10 mouse cellular contexts compared by ENCODE assay signal in genomic region chr14:54636954-54637353, GRCm38 (mm10). TPM values are rescaled to one million over a fixed set of nuclear protein-coding genes. Genes with fewer than 3 reads are reported as not detected.
A peak's percentile ranks its signal among the peaks of the same experiment; 100 is the strongest.
DNase-seq lines count a peak whose midpoint lies in the region; ATAC-seq and TF ChIP-seq lines count a peak whose summit lies in the region.
"Had no signal": no experiment of that assay in that cellular context is flagged by ENCODE, and none has a peak within 500 bp of the region (broad histone marks: within the 10 kb centered on the region; RNA-seq: fewer than 3 reads in every experiment).

No protein-coding gene starts in this region.

- H3K27me3 ChIP-seq in forebrain, embryonic 10.5 days (ENCODE audit: poor library complexity, severe bottlenecking): no peaks in the 10 kb centered on the region
- no peaks in the 10 kb centered on the region for H3K27me3 ChIP-seq in forebrain, embryonic 13.5 days
- no peaks in the 10 kb centered on the region for H3K27me3 ChIP-seq in stomach, postnatal 0 days (ENCODE audit: control insufficient read depth, insufficient read depth, low read length)
- H3K27me3 ChIP-seq: midbrain, embryonic 12.5 days had no signal

- peak; percentile 65 for DNase-seq in forebrain, embryonic 10.5 days (ENCODE audit: extremely low spot score, low spot score)
- peak in 1 of 2 experiments; percentile 58 for DNase-seq in left cerebral cortex, adult 2 months (ENCODE audit: extremely low spot score in 1 of 2, low spot score in 2 of 2)
- DNase-seq in left cerebral cortex, adult 9 months (ENCODE audit: low spot score in 2 of 2): no peak
- peak; percentile 75 for DNase-seq in R1 (ENCODE audit: low read depth, low spot score)
- peak; percentile 71 to 72 for DNase-seq in kidney, postnatal 4 days
- DNase-seq in stomach, postnatal 0 days (ENCODE audit: low spot score): peak; percentile 57
- DNase-seq in left cerebral cortex, postnatal 14 days (ENCODE audit: low spot score in 2 of 2): no peak

- TF ChIP-seq EP300 in stomach, postnatal 0 days (optimal IDR thresholded peaks at IDR 0.05): no peak

- H3K9me3 ChIP-seq in forebrain, embryonic 10.5 days: no peaks in the 10 kb centered on the region
- no peaks in the 10 kb centered on the region for H3K9me3 ChIP-seq in forebrain, embryonic 13.5 days (replicated peaks)
- no peaks in the 10 kb centered on the region for H3K9me3 ChIP-seq in stomach, postnatal 0 days (ENCODE audit: control insufficient read depth, low read length)
- H3K9me3 ChIP-seq: midbrain, embryonic 12.5 days had no signal

- peak; percentile 93 for TF ChIP-seq CTCF in left cerebral cortex, adult 2 months (IDR thresholded peaks at IDR 0.05)
- TF ChIP-seq CTCF in stomach, postnatal 0 days (IDR thresholded peaks at IDR 0.05; ENCODE audit: low read depth): peak; percentile 90

- H3K27ac ChIP-seq in forebrain, embryonic 10.5 days: no peak overlapping the region
- no peak overlapping the region for H3K27ac ChIP-seq in forebrain, embryonic 13.5 days
- H3K27ac ChIP-seq in left cerebral cortex, adult 2 months: no peak overlapping the region
- no peak overlapping the region for H3K27ac ChIP-seq in stomach, postnatal 0 days (replicated peaks)
- H3K27ac ChIP-seq: midbrain, embryonic 12.5 days had no signal

- WGBS in forebrain, embryonic 10.5 days: 54% methylated on average over 8 of the region's 8 CpGs
- WGBS in forebrain, embryonic 13.5 days: 51% methylated on average over 8 of the region's 8 CpGs
- 52% methylated on average over 8 of the region's 8 CpGs for WGBS in stomach, postnatal 0 days

- no peak overlapping the region for H3K4me3 ChIP-seq in forebrain, embryonic 10.5 days
- H3K4me3 ChIP-seq in forebrain, embryonic 13.5 days: no peak overlapping the region
- no peak overlapping the region for H3K4me3 ChIP-seq in left cerebral cortex, adult 2 months
- no peak overlapping the region for H3K4me3 ChIP-seq in stomach, postnatal 0 days (ENCODE audit: low read depth, low read length)
- H3K4me3 ChIP-seq: midbrain, embryonic 12.5 days had no signal

- intact Hi-C loops in left cerebral cortex, adult 2 months (cut with DNase I): loop anchor here (5.0 kb wide), 1 partner anchor 110 kb away; no protein-coding TSS in a partner anchor
- intact Hi-C loops in left cerebral cortex, postnatal 14 days (cut with DNase I): loop anchor here (5.0 kb wide), 1 partner anchor 575 kb away; no protein-coding TSS in a partner anchor

- H3K4me2 ChIP-seq in forebrain, embryonic 13.5 days: no peak overlapping the region
- no peak overlapping the region for H3K4me2 ChIP-seq in stomach, postnatal 0 days (replicated peaks; ENCODE audit: low read depth)
- H3K4me2 ChIP-seq: midbrain, embryonic 12.5 days had no signal

- ATAC-seq in forebrain, embryonic 13.5 days: no peak
- no peak for ATAC-seq in stomach, postnatal 0 days (ENCODE audit: low FRiP score, low TSS enrichment)

- H3K36me3 ChIP-seq in forebrain, embryonic 10.5 days (replicated peaks): peaks cover 74% of the 10 kb centered on the region
- H3K36me3 ChIP-seq in forebrain, embryonic 13.5 days (ENCODE audit: poor library complexity, severe bottlenecking): peaks cover 62% of the 10 kb centered on the region
- H3K36me3 ChIP-seq in stomach, postnatal 0 days (ENCODE audit: control insufficient read depth, insufficient read depth, low read length): peaks cover 8% of the 10 kb centered on the region; the same call in 1 of the 2 replicates

- H3K9ac ChIP-seq in forebrain, embryonic 13.5 days: no peak overlapping the region
- H3K9ac ChIP-seq in stomach, postnatal 0 days (ENCODE audit: low read length): no peak overlapping the region
- H3K9ac ChIP-seq: midbrain, embryonic 12.5 days had no signal

- peaks cover 29% of the 10 kb centered on the region for H3K4me1 ChIP-seq in forebrain, embryonic 10.5 days
- peaks cover 27% of the 10 kb centered on the region for H3K4me1 ChIP-seq in forebrain, embryonic 13.5 days
- H3K4me1 ChIP-seq in stomach, postnatal 0 days (replicated peaks; ENCODE audit: control insufficient read depth, insufficient read depth): no peaks in the 10 kb centered on the region

RNA-seq across cellular contexts. Expression of gene Gm17606, which starts 3.8 kb away (rescaled TPM):
- polyA plus RNA-seq in forebrain, embryonic 10.5 days (2016; fragmentation: Nextera tagmentation; extraction: Ambion mirVana): not detected in 2 replicates
- polyA plus RNA-seq in forebrain, embryonic 13.5 days (2015; fragmentation: Nextera tagmentation; extraction: Ambion mirVana): not detected in 2 replicates
- not detected for total RNA-seq in left cerebral cortex, adult 2 months (2021)
- not detected in 2 replicates for polyA plus RNA-seq in stomach, postnatal 0 days (2015; fragmentation: Nextera tagmentation; extraction: Ambion mirVana)
- not detected for total RNA-seq in left cerebral cortex, postnatal 14 days (2021)
- total RNA-seq: heart, postnatal 10 days had no signal
- polyA plus RNA-seq: midbrain, embryonic 12.5 days had no signal

RNA-seq across cellular contexts. Expression of gene Cdh24, which starts 4.2 kb away (rescaled TPM):
- polyA plus RNA-seq in forebrain, embryonic 10.5 days (2016; fragmentation: Nextera tagmentation; extraction: Ambion mirVana): 4.7 and 5.4 TPM in 2 replicates
- polyA plus RNA-seq in forebrain, embryonic 13.5 days (2015; fragmentation: Nextera tagmentation; extraction: Ambion mirVana): 7.1 and 8.0 TPM in 2 replicates
- 10 to 100 TPM in 1 of 2 experiments, 1 to 10 TPM in 1; 8.2 to 11.3 TPM for total RNA-seq in left cerebral cortex, adult 2 months (2021)
- 0.63 and 0.68 TPM in 2 replicates for polyA plus RNA-seq in stomach, postnatal 0 days (2015; fragmentation: Nextera tagmentation; extraction: Ambion mirVana)
- total RNA-seq in left cerebral cortex, postnatal 14 days (2021): 10 to 100 TPM; 10.5 to 12.2 TPM

RNA-seq across cellular contexts. Expression of gene Psmb11, which starts 15.7 kb away (rescaled TPM):
- polyA plus RNA-seq in forebrain, embryonic 10.5 days (2016; fragmentation: Nextera tagmentation; extraction: Ambion mirVana): 0.05 and 0.12 TPM in 2 replicates
- 0.04 TPM in 1 of 2 replicates, not detected in the other for polyA plus RNA-seq in forebrain, embryonic 13.5 days (2015; fragmentation: Nextera tagmentation; extraction: Ambion mirVana)
- total RNA-seq in left cerebral cortex, adult 2 months (2021): not detected
- polyA plus RNA-seq in stomach, postnatal 0 days (2015; fragmentation: Nextera tagmentation; extraction: Ambion mirVana): 0.02 TPM in 1 of 2 replicates, not detected in the other
- under 1 TPM in 1 of 2 experiments, not detected in 1; 0.30 TPM for total RNA-seq in left cerebral cortex, postnatal 14 days (2021)
- total RNA-seq: heart, postnatal 10 days had no signal
- polyA plus RNA-seq: midbrain, embryonic 12.5 days had no signal

RNA-seq across cellular contexts. Expression of gene Psmb5, which starts 19.1 kb away (rescaled TPM):
- 478 and 497 TPM in 2 replicates for polyA plus RNA-seq in forebrain, embryonic 10.5 days (2016; fragmentation: Nextera tagmentation; extraction: Ambion mirVana)
- 462 and 492 TPM in 2 replicates for polyA plus RNA-seq in forebrain, embryonic 13.5 days (2015; fragmentation: Nextera tagmentation; extraction: Ambion mirVana)
- 100 to 1,000 TPM; 166 to 167 TPM for total RNA-seq in left cerebral cortex, adult 2 months (2021)
- 279 and 291 TPM in 2 replicates for polyA plus RNA-seq in stomach, postnatal 0 days (2015; fragmentation: Nextera tagmentation; extraction: Ambion mirVana)
- total RNA-seq in left cerebral cortex, postnatal 14 days (2021): 100 to 1,000 TPM; 185 to 188 TPM

RNA-seq across cellular contexts. Expression of gene 4931414P19Rik, which starts 31.2 kb away (rescaled TPM):
- 9.5 and 11.0 TPM in 2 replicates for polyA plus RNA-seq in forebrain, embryonic 10.5 days (2016; fragmentation: Nextera tagmentation; extraction: Ambion mirVana)
- polyA plus RNA-seq in forebrain, embryonic 13.5 days (2015; fragmentation: Nextera tagmentation; extraction: Ambion mirVana): 8.3 and 9.4 TPM in 2 replicates
- 1 to 10 TPM; 8.3 to 9.0 TPM for total RNA-seq in left cerebral cortex, adult 2 months (2021)
- 2.4 and 3.0 TPM in 2 replicates for polyA plus RNA-seq in stomach, postnatal 0 days (2015; fragmentation: Nextera tagmentation; extraction: Ambion mirVana)
- total RNA-seq in left cerebral cortex, postnatal 14 days (2021): 1 to 10 TPM; 4.4 to 7.4 TPM

Comparison
In these comparisons a context has a peak if more than half of its experiments do, and no peak if none do; other contexts are left out.
1. DNase-seq: peak in forebrain, embryonic 10.5 days (single experiment), R1 (single experiment), kidney, postnatal 4 days (2 of 2) and stomach, postnatal 0 days (single experiment); none in left cerebral cortex, adult 9 months (0 of 2) and left cerebral cortex, postnatal 14 days (0 of 2).